Mouse (Mus musculus): ENCODE measurements at regions not wholly inside any gene's neighbourhood (a gene's known extent, or its start where the extent isn't known, plus 50 kb on each side); places are given as distances from the start of the nearest gene placed in this dataset.

DNA sequence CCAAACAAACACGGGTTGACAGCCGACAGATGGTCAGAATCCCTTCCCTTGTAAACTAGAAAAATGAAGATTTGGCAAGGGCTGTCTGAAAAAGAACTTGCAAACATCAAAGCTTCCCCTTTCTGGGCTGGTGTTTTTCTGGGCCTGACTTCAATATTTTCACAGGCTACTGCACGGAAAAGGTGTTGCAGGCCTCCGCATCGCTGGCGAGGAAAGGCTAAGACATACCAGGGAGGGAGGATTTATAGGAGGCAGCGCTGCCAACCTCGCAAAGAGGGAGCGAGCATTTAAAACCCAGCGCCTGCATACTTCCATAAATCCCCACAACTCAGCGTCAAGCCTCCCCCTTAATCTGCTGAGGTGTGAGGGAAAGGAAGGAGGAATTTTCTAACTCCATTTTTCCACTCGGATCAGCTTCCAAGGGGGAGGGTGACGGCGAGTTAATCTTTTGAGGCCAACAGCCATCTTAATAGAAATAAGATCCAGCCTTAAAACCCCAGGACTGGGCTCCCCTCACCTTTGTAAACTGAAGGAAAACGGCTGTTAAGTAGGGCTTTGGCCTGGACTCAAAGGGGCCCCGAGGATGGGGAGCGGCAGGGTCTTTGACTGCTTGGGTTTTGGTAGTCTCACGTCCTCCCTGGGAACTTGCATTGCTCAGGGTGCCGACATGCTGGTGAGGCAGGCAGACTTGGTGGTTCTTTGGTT is 199.9 kb downstream of the Rplp1 start:
- 31% methylated on average over 19 of the region's 19 CpGs for WGBS
- H3K4me1 ChIP-seq (replicated peaks; ENCODE audit: control insufficient read depth, insufficient read depth) = no peaks in the 10 kb centered on the region
- no peak overlapping the region for H3K4me2 ChIP-seq (replicated peaks; ENCODE audit: low read depth)
- H3K9ac ChIP-seq (ENCODE audit: low read length) = no peak overlapping the region
- no peaks in the 10 kb centered on the region for H3K36me3 ChIP-seq (ENCODE audit: control insufficient read depth, insufficient read depth, low read length)
- no peak overlapping the region for H3K4me3 ChIP-seq (ENCODE audit: low read depth, low read length)
- H3K27ac ChIP-seq (replicated peaks) = no peak overlapping the region
- DNase-seq (ENCODE audit: low spot score) (no peak), ATAC-seq (ENCODE audit: low FRiP score, low TSS enrichment) (no peak)
- no peaks in the 10 kb centered on the region for H3K9me3 ChIP-seq (ENCODE audit: control insufficient read depth, low read length)
- TF ChIP-seq EP300 (optimal IDR thresholded peaks at IDR 0.05) (no peak), CTCF (IDR thresholded peaks at IDR 0.05; ENCODE audit: low read depth) (no peak)
- H3K27me3 ChIP-seq (ENCODE audit: control insufficient read depth, insufficient read depth, low read length) = no peaks in the 10 kb centered on the region

DNA sequence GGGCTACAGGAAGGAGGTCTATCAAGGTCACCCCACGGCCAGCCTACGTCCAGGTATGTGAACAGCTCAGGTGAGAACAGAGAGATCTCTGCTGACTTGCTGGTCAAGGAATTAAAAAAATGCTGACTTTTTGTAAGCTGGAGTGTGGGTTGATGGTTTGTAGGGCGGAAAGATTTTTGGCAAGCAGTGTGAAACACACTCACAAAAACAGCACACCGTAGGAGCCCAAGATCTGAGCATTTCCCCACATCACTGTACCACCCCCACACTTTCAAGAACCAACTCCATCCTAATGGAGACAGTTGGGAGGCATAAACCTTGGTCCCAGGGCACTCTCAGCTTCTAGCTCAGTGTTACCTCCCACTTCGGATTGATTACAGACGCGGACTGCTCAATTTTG is 200.5 kb downstream of the Rplp1 start:
- DNase-seq (ENCODE audit: low spot score) (no peak), ATAC-seq (ENCODE audit: low FRiP score, low TSS enrichment) (no peak)
- H3K4me1 ChIP-seq (replicated peaks; ENCODE audit: control insufficient read depth, insufficient read depth) = no peaks in the 10 kb centered on the region
- no peak overlapping the region for H3K27ac ChIP-seq (replicated peaks)
- H3K9me3 ChIP-seq (ENCODE audit: control insufficient read depth, low read length) = no peaks in the 10 kb centered on the region
- H3K36me3 ChIP-seq (ENCODE audit: control insufficient read depth, insufficient read depth, low read length) = no peaks in the 10 kb centered on the region
- H3K4me2 ChIP-seq (replicated peaks; ENCODE audit: low read depth) = no peak overlapping the region
- WGBS = 59% methylated on average over 7 of the region's 7 CpGs
- H3K4me3 ChIP-seq (ENCODE audit: low read depth, low read length) = no peak overlapping the region
- no peak overlapping the region for H3K9ac ChIP-seq (ENCODE audit: low read length)
- H3K27me3 ChIP-seq (ENCODE audit: control insufficient read depth, insufficient read depth, low read length) = no peaks in the 10 kb centered on the region
- TF ChIP-seq CTCF (IDR thresholded peaks at IDR 0.05; ENCODE audit: low read depth) = no peak
- no peak for TF ChIP-seq EP300 (optimal IDR thresholded peaks at IDR 0.05)

DNA sequence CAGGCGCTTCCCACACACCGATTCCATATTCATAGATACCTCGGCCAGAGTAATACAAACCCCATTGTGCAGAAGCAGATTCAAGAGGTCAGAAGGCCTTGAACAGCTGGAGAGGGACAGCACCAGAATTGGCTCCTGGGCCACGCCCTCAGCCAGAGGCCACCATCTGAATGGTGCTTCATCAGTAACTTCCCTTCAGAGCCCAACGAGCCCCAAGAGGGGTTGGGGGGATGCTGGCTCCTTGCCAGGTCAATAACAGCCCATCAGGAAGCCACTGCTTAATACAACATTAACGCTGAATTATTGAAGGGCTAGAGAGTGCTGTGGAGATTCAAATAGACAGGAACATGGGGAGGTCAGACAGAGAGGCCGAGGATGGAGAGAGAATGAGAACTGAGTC is 203.0 kb downstream of the Rplp1 start:
- H3K36me3 ChIP-seq (ENCODE audit: control insufficient read depth, insufficient read depth, low read length) = no peaks in the 10 kb centered on the region
- H3K27me3 ChIP-seq (ENCODE audit: control insufficient read depth, insufficient read depth, low read length) = no peaks in the 10 kb centered on the region
- H3K27ac ChIP-seq (replicated peaks) = no peak overlapping the region
- no peak for TF ChIP-seq CTCF (IDR thresholded peaks at IDR 0.05; ENCODE audit: low read depth)
- no peak for TF ChIP-seq EP300 (optimal IDR thresholded peaks at IDR 0.05)
- H3K9me3 ChIP-seq (ENCODE audit: control insufficient read depth, low read length) = no peaks in the 10 kb centered on the region
- H3K9ac ChIP-seq (ENCODE audit: low read length) = no peak overlapping the region
- ATAC-seq (ENCODE audit: low FRiP score, low TSS enrichment) (no peak), DNase-seq (ENCODE audit: low spot score) (no peak)
- WGBS = 56% methylated on average over 7 of the region's 7 CpGs
- no peak overlapping the region for H3K4me2 ChIP-seq (replicated peaks; ENCODE audit: low read depth)
- no peak overlapping the region for H3K4me3 ChIP-seq (ENCODE audit: low read depth, low read length)
- H3K4me1 ChIP-seq (replicated peaks; ENCODE audit: control insufficient read depth, insufficient read depth) = no peaks in the 10 kb centered on the region

DNA sequence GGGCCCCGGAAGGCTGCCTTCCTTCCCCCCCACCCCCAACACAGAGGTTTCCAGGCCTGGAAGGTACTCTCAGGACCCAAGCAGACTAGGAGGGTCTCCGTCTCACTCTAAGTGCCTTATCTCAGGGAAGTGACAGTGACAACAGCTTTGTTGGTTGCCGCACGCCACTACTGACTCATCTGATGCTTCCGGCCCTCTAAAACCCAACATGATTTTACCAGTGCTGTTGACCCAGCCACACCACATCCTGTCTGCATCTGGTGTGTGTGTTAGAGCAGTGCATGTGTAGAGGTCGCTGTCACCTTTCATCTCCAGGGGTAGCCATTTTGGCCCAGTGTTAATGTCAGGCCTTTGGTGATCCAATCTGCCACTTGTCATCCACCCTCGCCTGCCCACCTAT is 206.5 kb downstream of the Rplp1 start:
- no peaks in the 10 kb centered on the region; the same call in 1 of the 2 replicates for H3K4me1 ChIP-seq (replicated peaks; ENCODE audit: control insufficient read depth, insufficient read depth)
- H3K27me3 ChIP-seq (ENCODE audit: control insufficient read depth, insufficient read depth, low read length) = no peaks in the 10 kb centered on the region
- H3K4me2 ChIP-seq (replicated peaks; ENCODE audit: low read depth) = no peak overlapping the region
- no peak overlapping the region for H3K9ac ChIP-seq (ENCODE audit: low read length)
- DNase-seq (ENCODE audit: low spot score) (no peak), ATAC-seq (ENCODE audit: low FRiP score, low TSS enrichment) (no peak)
- no peaks in the 10 kb centered on the region for H3K9me3 ChIP-seq (ENCODE audit: control insufficient read depth, low read length)
- TF ChIP-seq EP300 (optimal IDR thresholded peaks at IDR 0.05) (no peak), CTCF (IDR thresholded peaks at IDR 0.05; ENCODE audit: low read depth) (no peak)
- H3K27ac ChIP-seq (replicated peaks) = no peak overlapping the region
- no peak overlapping the region for H3K4me3 ChIP-seq (ENCODE audit: low read depth, low read length)
- H3K36me3 ChIP-seq (ENCODE audit: control insufficient read depth, insufficient read depth, low read length) = no peaks in the 10 kb centered on the region
- 89% methylated on average over 7 of the region's 7 CpGs for WGBS

DNA sequence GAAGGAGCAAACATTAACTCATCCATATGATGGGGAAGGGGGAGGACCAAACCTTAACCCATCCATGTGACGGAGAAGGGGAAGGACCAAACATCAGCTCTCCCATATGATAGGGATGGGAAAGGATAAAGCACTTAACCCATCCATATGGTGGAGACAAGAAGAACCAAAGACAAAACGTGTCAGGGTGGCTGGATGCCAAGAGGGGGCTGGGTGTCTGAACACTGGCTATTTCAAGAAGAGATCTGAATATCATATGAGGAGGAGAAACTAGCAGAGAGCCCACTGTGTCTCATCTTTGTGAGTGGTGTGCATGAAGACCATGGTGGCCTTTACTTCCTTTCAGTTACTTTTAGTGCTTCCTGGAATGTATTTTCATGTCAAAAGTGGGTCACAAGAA is 207.0 kb downstream of the Rplp1 start:
- no peak overlapping the region for H3K9ac ChIP-seq (ENCODE audit: low read length)
- WGBS = 66% methylated on average over 2 of the region's 2 CpGs
- H3K9me3 ChIP-seq (ENCODE audit: control insufficient read depth, low read length) = no peaks in the 10 kb centered on the region
- no peak overlapping the region for H3K4me3 ChIP-seq (ENCODE audit: low read depth, low read length)
- ATAC-seq (ENCODE audit: low FRiP score, low TSS enrichment) (no peak), DNase-seq (ENCODE audit: low spot score) (no peak)
- no peak overlapping the region for H3K4me2 ChIP-seq (replicated peaks; ENCODE audit: low read depth)
- no peaks in the 10 kb centered on the region; the same call in 1 of the 2 replicates for H3K4me1 ChIP-seq (replicated peaks; ENCODE audit: control insufficient read depth, insufficient read depth)
- TF ChIP-seq CTCF (IDR thresholded peaks at IDR 0.05; ENCODE audit: low read depth) (no peak), EP300 (optimal IDR thresholded peaks at IDR 0.05) (no peak)
- H3K27ac ChIP-seq (replicated peaks) = no peak overlapping the region
- H3K27me3 ChIP-seq (ENCODE audit: control insufficient read depth, insufficient read depth, low read length) = no peaks in the 10 kb centered on the region
- no peaks in the 10 kb centered on the region for H3K36me3 ChIP-seq (ENCODE audit: control insufficient read depth, insufficient read depth, low read length)

DNA sequence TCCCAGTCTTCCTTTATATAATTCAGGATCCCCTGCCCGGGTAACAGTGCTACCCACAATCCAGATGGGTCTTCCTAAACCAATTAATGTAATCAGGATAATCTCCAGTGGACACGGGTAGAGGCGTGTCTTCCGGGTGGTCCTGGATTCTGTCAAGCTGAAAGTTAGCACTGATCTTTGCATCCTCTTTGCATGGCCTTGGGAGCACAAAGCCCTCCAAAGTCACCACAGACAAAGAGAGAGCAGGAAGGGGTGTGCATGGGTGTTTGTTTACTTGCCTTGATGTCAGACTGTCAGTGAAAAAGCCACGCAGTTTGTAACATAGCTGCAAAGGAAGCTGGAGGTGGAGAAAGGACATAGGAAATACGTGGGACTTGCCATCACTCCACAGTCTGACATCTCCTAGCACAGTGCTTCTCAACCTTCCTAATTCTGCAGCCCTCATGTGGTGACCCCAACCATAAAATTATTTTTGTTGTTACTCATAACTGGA is 208.0 kb downstream of the Rplp1 start:
- no peak overlapping the region for H3K4me2 ChIP-seq (replicated peaks; ENCODE audit: low read depth)
- H3K4me1 ChIP-seq (replicated peaks; ENCODE audit: control insufficient read depth, insufficient read depth) = no peaks in the 10 kb centered on the region; the same call in 1 of the 2 replicates
- H3K4me3 ChIP-seq (ENCODE audit: low read depth, low read length) = no peak overlapping the region
- H3K9me3 ChIP-seq (ENCODE audit: control insufficient read depth, low read length) = no peaks in the 10 kb centered on the region
- no peak overlapping the region for H3K27ac ChIP-seq (replicated peaks)
- no peak for ATAC-seq (ENCODE audit: low FRiP score, low TSS enrichment)
- DNase-seq (ENCODE audit: low spot score) = no peak
- H3K9ac ChIP-seq (ENCODE audit: low read length) = no peak overlapping the region
- no peaks in the 10 kb centered on the region for H3K36me3 ChIP-seq (ENCODE audit: control insufficient read depth, insufficient read depth, low read length)
- WGBS = 74% methylated on average over 6 of the region's 6 CpGs
- H3K27me3 ChIP-seq (ENCODE audit: control insufficient read depth, insufficient read depth, low read length) = no peaks in the 10 kb centered on the region
- TF ChIP-seq EP300 (optimal IDR thresholded peaks at IDR 0.05) = no peak
- no peak for TF ChIP-seq CTCF (IDR thresholded peaks at IDR 0.05; ENCODE audit: low read depth)

Data from stomach, postnatal 0 days (tissue).